Mouse (Mus musculus) CH12.LX (cell line): Measurements from ENCODE around the gene Rabac1. TPM values are rescaled to one million over a fixed set of nuclear protein-coding genes. Genes with fewer than 3 reads are reported as not detected.

Source experiments
- DNase-seq: peaks from one replicate; pipeline ENCODE4 v3.0.0-alpha.2; 2013; ENCODE audit errors: extremely low read depth
- H3K27ac ChIP-seq: 2 replicates; pipeline ENCODE4 v1.5.1; 2012; ENCODE audit warnings: low read depth, mild to moderate bottlenecking, control low read depth, moderate library complexity; ENCODE audit not compliant: insufficient read depth
- H3K27me3 ChIP-seq: replicated peaks from 2 replicates; pipeline ENCODE3; 2012; ENCODE audit warnings: inconsistent platforms
- H3K36me3 ChIP-seq, 2 experiments: replicated peaks in 1 of 2; 2 replicates each; pipeline versions ENCODE3 to v1.6.1; 2012; ENCODE audit warnings: inconsistent platforms in 1 of 2, low read length in 1 of 2, mild to moderate bottlenecking in 1 of 2, mixed read lengths in 1 of 2, moderate library complexity in 1 of 2; ENCODE audit not compliant: control insufficient read depth in 1 of 2, insufficient read depth in 1 of 2
- H3K4me1 ChIP-seq, 2 experiments: 2 replicates each; pipeline ENCODE4 v1.6.1; 2012; ENCODE audit warnings: inconsistent platforms in 1 of 2, moderate library complexity in 1 of 2; ENCODE audit not compliant: insufficient read depth in 2 of 2, control insufficient read depth in 1 of 2
- H3K4me2 ChIP-seq: 2 replicates; pipeline ENCODE4 v1.6.1; 2012; ENCODE audit warnings: low read depth, mild to moderate bottlenecking, control low read depth; ENCODE audit not compliant: poor library complexity, insufficient read depth, severe bottlenecking
- H3K4me3 ChIP-seq, 3 experiments: fragments of 150-350 bp in 1 of 3; sonication (generic) in 1 of 3; replicated peaks in 1 of 3; 2 replicates each; pipeline versions ENCODE3 to v1.5.1; 2011 to 2012; ENCODE audit warnings: low read depth in 2 of 3, low read length in 2 of 3, mild to moderate bottlenecking in 2 of 3, moderate library complexity in 2 of 3, control low read depth in 1 of 3, improper control_type of control experiment in 1 of 3, inconsistent platforms in 1 of 3, mixed read lengths in 1 of 3; ENCODE audit not compliant: poor library complexity in 1 of 3
- H3K79me2 ChIP-seq: replicated peaks from 2 replicates; pipeline ENCODE4 v1.6.1; 2012; ENCODE audit warnings: mild to moderate bottlenecking, moderate library complexity; ENCODE audit not compliant: control insufficient read depth, poor library complexity, insufficient read depth, severe bottlenecking; ENCODE audit errors: extremely low read depth
- H3K9ac ChIP-seq: 2 replicates; pipeline ENCODE4 v1.6.1; 2012; ENCODE audit warnings: low read depth, mild to moderate bottlenecking, control low read depth, moderate library complexity; ENCODE audit not compliant: insufficient read depth
- H3K9me3 ChIP-seq: replicated peaks from 2 replicates; pipeline ENCODE3; 2012; ENCODE audit warnings: low read length, inconsistent platforms, mixed read lengths
- BHLHE40 ChIP-seq: IDR thresholded peaks from 2 replicates; pipeline ENCODE4 v1.6.1; 2011; ENCODE audit warnings: mild to moderate bottlenecking, low read depth, low read length, improper control_type of control experiment
- CHD2 ChIP-seq: IDR thresholded peaks from 2 replicates; pipeline ENCODE4 v1.6.1; 2011; ENCODE audit warnings: low read length, improper control_type of control experiment
- EP300 ChIP-seq: IDR thresholded peaks from 2 replicates; pipeline ENCODE4 v1.6.1; 2011; ENCODE audit warnings: low read length, improper control_type of control experiment
- HCFC1 ChIP-seq: IDR thresholded peaks from 2 replicates; pipeline ENCODE4 v1.6.1; 2012; ENCODE audit warnings: low read depth, mild to moderate bottlenecking, inconsistent platforms, low read length, improper control_type of control experiment
- JUN ChIP-seq: IDR thresholded peaks from 2 replicates; pipeline ENCODE4 v1.6.1; 2011; ENCODE audit warnings: low read depth, mild to moderate bottlenecking, low read length, improper control_type of control experiment, moderate library complexity; ENCODE audit not compliant: insufficient read depth
- JUND ChIP-seq: conservative IDR thresholded peaks from 2 replicates; pipeline ENCODE4 v1.6.1; 2011; ENCODE audit warnings: low read depth, low read length, improper control_type of control experiment
- KAT2A ChIP-seq: IDR thresholded peaks from 2 replicates; pipeline ENCODE4 v1.6.1; 2012; ENCODE audit warnings: low read length, improper control_type of control experiment, inconsistent platforms; ENCODE audit not compliant: insufficient replicate concordance
- MAFK ChIP-seq: IDR thresholded peaks from 2 replicates; pipeline ENCODE4 v1.6.1; 2011; ENCODE audit warnings: low read length, improper control_type of control experiment; ENCODE audit not compliant: insufficient replicate concordance
- MAX ChIP-seq: IDR thresholded peaks from 2 replicates; pipeline ENCODE4 v1.6.1; 2011; ENCODE audit warnings: low read length, improper control_type of control experiment
- NRF1 ChIP-seq: IDR thresholded peaks from 2 replicates; pipeline ENCODE4 v1.6.1; 2014; ENCODE audit warnings: low read depth, mild to moderate bottlenecking, inconsistent platforms, low read length, improper control_type of control experiment, moderate library complexity
- POLR2AphosphoS2 ChIP-seq: IDR thresholded peaks from 2 replicates; pipeline ENCODE4 v1.6.1; 2011; ENCODE audit warnings: low read depth, low read length, improper control_type of control experiment
- SIN3A ChIP-seq: IDR thresholded peaks from 2 replicates; pipeline ENCODE4 v1.6.1; 2012; ENCODE audit warnings: low read length, improper control_type of control experiment, inconsistent platforms
- SMC3 ChIP-seq: IDR thresholded peaks from 2 replicates; pipeline ENCODE4 v1.6.1; 2011; ENCODE audit warnings: low read depth, low read length, improper control_type of control experiment
- TCF12 ChIP-seq: IDR thresholded peaks from 2 replicates; pipeline ENCODE4 v1.6.1; 2014; ENCODE audit warnings: low read depth, mild to moderate bottlenecking, inconsistent platforms, low read length, improper control_type of control experiment
- ZC3H11A ChIP-seq: IDR thresholded peaks from 2 replicates; pipeline ENCODE4 v1.6.1; 2012; ENCODE audit warnings: low read depth, mild to moderate bottlenecking, inconsistent platforms, low read length, improper control_type of control experiment
- ZNF384 ChIP-seq: IDR thresholded peaks from 2 replicates; pipeline ENCODE4 v1.6.1; 2012; ENCODE audit warnings: low read depth, low read length, improper control_type of control experiment, inconsistent platforms
- dilution Hi-C: fragments of 300-500 bp; cut with MboI; formaldehyde crosslinking; loops from 2 replicates; pipeline ENCODE4 v1.14.3; 2020; ENCODE audit warnings: low sequenced_read_pairs; ENCODE audit not compliant: extremely low pct_unique_long_range_greater_than_20kb, extremely low pct_ligation_motif_present
- in situ Hi-C: fragments of 300-500 bp; cut with MboI; formaldehyde crosslinking; loops from 3 replicates; pipeline ENCODE4 v1.14.3; 2019; ENCODE audit warnings: low sequenced_read_pairs, low pct_ligation_motif_present, low pct_unique_long_range_greater_than_20kb, mixed read lengths
- polyA plus RNA-seq: library from polyadenylated mRNA; unstranded; fragments of >175 nt; gene quantifications from 2 replicates; pipeline ENCODE4 v1.2.1, GENCODE M21; 2012; ENCODE audit warnings: low read depth; ENCODE audit not compliant: insufficient read length
- total RNA-seq, 2 experiments: library from RNA; depleted of rRNA; stranded (reverse); fragments of 300-350 nt in 1 of 2; fragments of >200 nt in 1 of 2; gene quantifications; 2 replicates each; pipeline ENCODE4 v1.2.3; 2012 to 2014

The Rabac1 gene
- total and polyA plus RNA-seq, 3 experiments = 44.6 to 135 (median 70.5) TPM

- dilution Hi-C loops (no loop called here), in situ Hi-C loops (no loop called here)
- TF ChIP-seq ZC3H11A (no peak), BHLHE40 (no peak), TCF12 (no peak), KAT2A (no peak), JUN (no peak), SMC3 (no peak), EP300 (no peak), MAX (no peak), ZNF384 (no peak), JUND (no peak), HCFC1 (no peak)
- DNase-seq = no peak
- Histone ChIP-seq H3K27ac (no peak overlapping the region), H3K4me1 (no peaks in the 10 kb centered on the region), H3K79me2 (no peaks in the 10 kb centered on the region), H3K4me2 (no peak overlapping the region), H3K9me3 (peaks cover 2% of the 10 kb centered on the region), H3K9ac (no peak overlapping the region), H3K36me3 (peaks cover 0 to 2% of the 10 kb centered on the region in 2 experiments), H3K27me3 (peaks cover 17% of the 10 kb centered on the region), H3K4me3 (no peak overlapping the region)
Measured at GRCm38 (mm10) chr7:25011592-25011991, 39.0 kb upstream of the Rabac1 start.

- no peaks in the 10 kb centered on the region for H3K79me2 ChIP-seq
- no peak overlapping the region for H3K4me2 ChIP-seq
- H3K27me3 ChIP-seq = peaks cover 30% of the 10 kb centered on the region
- DNase-seq = no peak
- TF ChIP-seq MAFK = no peak
- no peak for TF ChIP-seq SIN3A
- TF ChIP-seq CHD2 = no peak
- no peak for TF ChIP-seq POLR2AphosphoS2
- no peak for TF ChIP-seq NRF1
- TF ChIP-seq, all 38 proteins: peak for 0
- Histone ChIP-seq H3K9me3 (peaks cover 2% of the 10 kb centered on the region), H3K9ac (no peak overlapping the region), H3K27ac (no peak overlapping the region), H3K4me3 (no peak overlapping the region), H3K36me3 (peaks cover 0 to 2% of the 10 kb centered on the region in 2 experiments), H3K4me1 (no peaks in the 10 kb centered on the region)
- in situ Hi-C loops = no loop called here
- dilution Hi-C loops = no loop called here
Measured at GRCm38 (mm10) chr7:25010090-25010913, 37.7 kb upstream of the Rabac1 start.
